Mouse (Mus musculus) heart, adult 2 months (tissue): ENCODE measurements at regions not wholly inside any gene's neighbourhood (a gene's known extent, or its start where the extent isn't known, plus 50 kb on each side); places are given as distances from the start of the nearest gene placed in this dataset.

Experiments
- DNase-seq, 2 experiments: peaks; one replicate each; pipeline ENCODE4 v3.0.0; 2021
- H3K27ac ChIP-seq: fragments of 200-600 bp; 2 replicates; pipeline ENCODE4 v1.8.1; 2022
- H3K27me3 ChIP-seq: fragments of 200-500 bp; 2 replicates; pipeline ENCODE4 v1.6.1; 2012; ENCODE audit warnings: mild to moderate bottlenecking, low read length, inconsistent platforms, mixed read lengths; ENCODE audit not compliant: control insufficient read depth, insufficient read depth
- H3K36me3 ChIP-seq: fragments of 200-500 bp; 2 replicates; pipeline ENCODE4 v1.6.1; 2012; ENCODE audit warnings: low read length, inconsistent platforms; ENCODE audit not compliant: control insufficient read depth, insufficient read depth
- H3K4me1 ChIP-seq: fragments of 200-500 bp; 2 replicates; pipeline ENCODE4 v1.6.1; 2011; ENCODE audit warnings: low read length; ENCODE audit not compliant: control insufficient read depth, insufficient read depth
- H3K4me3 ChIP-seq: fragments of 200-600 bp; 2 replicates; pipeline ENCODE4 v1.8.1; 2022
- H3K79me2 ChIP-seq: fragments of 200-500 bp; replicated peaks from 2 replicates; pipeline ENCODE4 v1.6.1; 2012; ENCODE audit warnings: mild to moderate bottlenecking, inconsistent platforms, low read length, moderate library complexity, mixed read lengths; ENCODE audit not compliant: control insufficient read depth, insufficient read depth
- H3K9ac ChIP-seq: fragments of 200-500 bp; 2 replicates; pipeline ENCODE4 v1.6.1; 2012; ENCODE audit warnings: low read depth, mild to moderate bottlenecking, control low read depth, inconsistent platforms, low read length, mixed read lengths
- CTCF ChIP-seq: fragments of 200-600 bp; IDR thresholded peaks from 2 replicates; pipeline ENCODE4 v1.8.1; 2022; ENCODE audit warnings: antibody characterized with exemption, mild to moderate bottlenecking, moderate library complexity
- EP300 ChIP-seq: fragments of 200-500 bp; IDR thresholded peaks from 2 replicates; pipeline ENCODE4 v1.6.1; 2011; ENCODE audit warnings: low read depth, low read length, control low read depth; ENCODE audit not compliant: insufficient read depth
- POLR2A ChIP-seq: fragments of 200-500 bp; IDR thresholded peaks from 2 replicates; pipeline ENCODE4 v1.6.1; 2011; ENCODE audit warnings: mild to moderate bottlenecking, low read depth, low read length, control low read depth; ENCODE audit not compliant: insufficient read depth
- WGBS: fragments of 180-500 bp; shearing (Covaris S2); methylation state at CpG from one replicate; pipeline ENCODE4 v1.1.7; 2018; 5-methylcytosine and 5-hydroxymethylcytosine counted together
- intact Hi-C: fragments of 180-260 bp; cut with DNase I; formaldehyde crosslinking; loops from one replicate; pipeline ENCODE4 v1.15.1; 2025

DNA sequence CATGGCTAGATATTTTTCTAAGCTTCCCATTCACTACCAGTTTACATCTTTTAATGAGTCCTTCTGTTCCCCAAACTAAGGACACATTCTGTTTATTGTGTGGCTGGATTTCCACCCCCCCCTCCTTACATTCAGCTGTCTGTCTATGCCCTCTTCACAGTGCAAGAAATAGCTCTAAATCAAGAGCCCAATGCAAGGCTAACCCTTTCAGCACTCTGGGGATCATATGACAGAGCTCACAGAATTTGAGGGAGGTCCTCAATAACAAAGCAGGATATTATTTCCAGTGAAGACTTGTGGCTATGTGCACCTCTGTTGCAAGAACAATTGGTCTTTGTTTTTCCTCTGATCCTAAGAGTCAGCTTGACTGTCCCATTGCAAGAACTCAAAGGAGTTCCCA, 874.1 kb upstream of the Gje1 start:
- Histone ChIP-seq H3K4me3 (no peak overlapping the region), H3K27me3 (no peaks in the 10 kb centered on the region), H3K4me1 (no peaks in the 10 kb centered on the region), H3K36me3 (no peaks in the 10 kb centered on the region), H3K79me2 (no peaks in the 10 kb centered on the region), H3K9ac (no peak overlapping the region), H3K27ac (no peak overlapping the region)
- intact Hi-C loops, result no loop called here
- TF ChIP-seq CTCF, result no peak
- no peak for TF ChIP-seq POLR2A
- TF ChIP-seq EP300, result no peak
- DNase-seq, result no peak

DNA sequence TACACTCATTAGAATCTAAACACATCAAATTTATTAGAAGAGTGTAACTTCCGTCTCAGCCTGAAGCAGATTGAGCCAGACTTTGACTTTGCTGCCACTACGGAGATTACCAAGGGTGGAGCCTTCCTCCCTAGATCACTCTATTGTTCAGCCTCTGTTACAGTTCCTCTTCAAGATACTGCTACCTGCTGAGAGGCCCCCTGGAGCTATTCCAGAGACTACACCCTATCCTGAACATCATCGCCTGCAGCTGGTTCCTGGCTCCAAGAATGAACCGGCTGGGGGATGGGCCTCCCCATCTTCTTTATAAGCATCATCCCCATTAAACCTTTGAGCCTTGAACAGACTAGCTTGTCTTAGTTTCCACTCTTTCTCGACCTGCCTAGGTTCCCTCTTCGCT, 868.1 kb upstream of the Gje1 start:
- no peaks in the 10 kb centered on the region for H3K36me3 ChIP-seq
- no peak overlapping the region for H3K9ac ChIP-seq
- H3K27ac ChIP-seq, result no peak overlapping the region
- H3K79me2 ChIP-seq, result no peaks in the 10 kb centered on the region
- no peak overlapping the region for H3K4me3 ChIP-seq
- no peaks in the 10 kb centered on the region for H3K27me3 ChIP-seq
- peak; percentile 22 to 45 for DNase-seq
- no peaks in the 10 kb centered on the region for H3K4me1 ChIP-seq
- TF ChIP-seq EP300 (0 out of 2 replicates have a peak, but pooled peaks have one; percentile 28), CTCF (no peak)
- intact Hi-C loops, result no loop called here
- 49% methylated on average over 6 of the region's 6 CpGs for WGBS

GRCm38 (mm10) chr10:15564119-15564518, 846.1 kb upstream of the Gje1 start:
- intact Hi-C loops, result no loop called here
- no peaks in the 10 kb centered on the region for H3K4me1 ChIP-seq

DNA sequence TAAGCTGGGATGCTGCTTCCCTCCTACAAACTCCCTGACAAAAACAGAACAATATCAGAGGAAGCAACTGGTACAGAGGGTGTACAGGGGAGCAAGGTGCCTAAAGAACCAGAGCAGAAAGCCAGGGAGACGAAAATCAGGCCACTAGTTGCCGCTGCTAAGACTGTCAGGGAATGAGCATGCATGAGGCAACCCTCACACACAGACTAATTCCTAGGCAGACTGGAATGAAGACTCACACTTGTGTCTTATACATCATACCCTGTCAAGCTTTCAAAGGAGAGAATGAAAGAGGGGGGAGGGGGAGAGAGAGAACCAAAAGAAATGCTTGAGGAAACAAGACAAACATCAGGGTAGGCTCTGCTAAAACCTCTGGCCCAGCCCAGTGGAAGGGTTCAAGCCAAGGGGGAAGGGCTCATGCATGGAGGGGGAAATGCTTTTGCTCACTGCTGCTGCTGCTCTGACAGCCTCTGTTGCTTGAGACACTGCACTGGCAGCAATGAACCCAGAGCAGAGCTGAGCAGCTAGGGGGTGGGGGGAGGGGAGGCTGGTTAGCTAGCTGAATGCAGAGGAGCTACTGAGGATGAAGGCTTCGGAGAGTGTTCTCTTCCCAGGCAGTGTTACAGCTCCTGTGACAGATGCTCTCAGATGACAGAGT, 835.5 kb upstream of the Gje1 start:
- TF ChIP-seq CTCF, result no peak
- TF ChIP-seq EP300, result no peak
- no peak for TF ChIP-seq POLR2A
- Histone ChIP-seq H3K79me2 (no peaks in the 10 kb centered on the region), H3K9ac (no peak overlapping the region), H3K27me3 (no peaks in the 10 kb centered on the region), H3K36me3 (no peaks in the 10 kb centered on the region), H3K4me1 (no peaks in the 10 kb centered on the region), H3K27ac (no peak overlapping the region), H3K4me3 (no peak overlapping the region)
- intact Hi-C loops, result no loop called here
- DNase-seq, result no peak
- WGBS, result 65% methylated on average over 3 of the region's 3 CpGs

More at GRCm38 (mm10) chr10:15564119-15564518, 846.1 kb upstream of the Gje1 start:
- no peak for DNase-seq
- Histone ChIP-seq H3K36me3 (no peaks in the 10 kb centered on the region), H3K4me3 (no peak overlapping the region), H3K79me2 (no peaks in the 10 kb centered on the region), H3K27me3 (no peaks in the 10 kb centered on the region), H3K27ac (no peak overlapping the region), H3K9ac (no peak overlapping the region)
- no peak for TF ChIP-seq EP300
- no peak for TF ChIP-seq CTCF
- TF ChIP-seq POLR2A, result no peak

DNA sequence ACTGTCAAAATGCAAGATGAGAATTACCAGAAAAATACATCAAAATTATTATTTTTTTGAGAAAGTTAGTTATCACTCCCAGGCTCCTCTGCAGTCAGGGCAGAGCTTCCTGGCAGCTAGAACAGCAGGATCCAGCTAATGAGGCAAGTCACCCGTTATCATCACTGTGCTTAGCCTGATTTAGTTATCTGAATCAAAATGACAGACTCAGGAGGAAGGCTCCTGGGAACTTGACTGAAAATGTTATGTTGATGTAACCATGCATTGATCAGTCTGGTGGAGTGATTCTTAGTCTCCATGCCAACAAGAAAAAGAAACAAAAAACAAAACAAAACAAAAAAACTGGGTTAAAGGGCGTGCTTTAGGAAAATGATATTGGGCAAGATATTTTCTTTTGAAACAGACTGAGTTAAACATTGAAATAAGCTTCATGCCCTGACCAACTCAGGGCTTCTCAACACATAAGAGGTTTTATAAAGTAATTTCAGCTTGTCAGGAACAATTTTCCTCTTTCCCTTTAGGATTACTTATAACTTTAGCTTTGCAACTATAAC, 823.9 kb upstream of the Gje1 start:
- 37% methylated on average over 2 of the region's 2 CpGs for WGBS
- H3K27ac ChIP-seq, result no peak overlapping the region

DNA sequence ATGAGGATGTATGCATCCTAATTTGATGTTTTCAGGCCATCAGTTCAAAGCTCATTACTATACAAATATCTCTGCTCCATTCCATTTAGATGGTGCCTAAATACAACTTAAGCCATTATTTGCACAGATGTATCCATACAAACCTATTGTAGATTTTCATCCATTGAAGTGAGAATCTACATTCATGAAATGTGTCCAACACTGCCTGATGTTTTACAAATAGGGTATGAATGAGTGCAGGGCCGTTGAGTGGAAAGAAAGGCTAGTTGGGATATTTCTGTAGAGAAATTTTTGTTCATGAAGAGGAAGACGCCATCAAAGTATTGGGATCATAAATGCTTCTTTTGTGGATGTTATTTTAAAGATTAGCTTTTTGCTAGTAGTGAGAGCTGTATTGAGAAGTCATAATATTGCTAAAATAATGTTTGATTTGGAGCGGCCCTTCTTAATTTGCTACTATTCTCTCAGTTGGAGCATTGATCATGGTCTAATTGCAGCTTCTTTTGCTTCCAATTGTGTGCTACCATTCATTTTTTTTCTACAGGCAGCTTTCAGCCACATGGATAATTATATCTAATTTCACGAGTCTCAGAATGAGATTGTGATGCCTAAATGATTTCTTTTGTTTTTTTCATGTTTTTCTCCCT, 822.9 kb upstream of the Gje1 start:
- Histone ChIP-seq H3K4me1 (no peaks in the 10 kb centered on the region; the same call in 1 of the 2 replicates), H3K4me3 (no peak overlapping the region), H3K36me3 (no peaks in the 10 kb centered on the region), H3K27ac (no peak overlapping the region), H3K79me2 (no peaks in the 10 kb centered on the region), H3K9ac (no peak overlapping the region), H3K27me3 (no peaks in the 10 kb centered on the region)
- intact Hi-C loops, result no loop called here
- DNase-seq, result no peak
- TF ChIP-seq POLR2A, result no peak
- no peak for TF ChIP-seq EP300
- TF ChIP-seq CTCF, result no peak
- WGBS, result 83% methylated on average over 4 of the region's 4 CpGs

More for the DNA sequence above, 823.9 kb upstream of the Gje1 start:
- no peak overlapping the region for H3K4me3 ChIP-seq
- H3K79me2 ChIP-seq, result no peaks in the 10 kb centered on the region
- TF ChIP-seq POLR2A, result no peak
- no peak for TF ChIP-seq EP300
- TF ChIP-seq CTCF, result no peak
- H3K27me3 ChIP-seq, result no peaks in the 10 kb centered on the region
- no peak overlapping the region for H3K9ac ChIP-seq
- no peaks in the 10 kb centered on the region for H3K36me3 ChIP-seq
- H3K4me1 ChIP-seq, result no peaks in the 10 kb centered on the region; the same call in 1 of the 2 replicates
- no peak for DNase-seq
- intact Hi-C loops, result no loop called here
